Mouse (Mus musculus) liver, postnatal 0 days (tissue): ENCODE measurements at regions not wholly inside any gene's neighbourhood (a gene's known extent, or its start where the extent isn't known, plus 50 kb on each side); places are given as distances from the start of the nearest gene placed in this dataset.

Experiments
- ATAC-seq: fragments of 200-750 bp; cut with Nextera tagmentation; 2 replicates; pipeline ENCODE4 v1.8.0; 2017; ENCODE audit warnings: mild to moderate bottlenecking, moderate library complexity
- DNase-seq: peaks from one replicate; pipeline ENCODE4 v3.0.0-alpha.2; 2016
- H3K27ac ChIP-seq: fragments of 300-500 bp; sonication (generic); 2 replicates; pipeline ENCODE4 v1.5.1; 2014; ENCODE audit warnings: antibody characterized with exemption, moderate library complexity, mild to moderate bottlenecking, low read depth
- H3K27me3 ChIP-seq: fragments of 300-500 bp; sonication (generic); 2 replicates; pipeline ENCODE4 v1.6.1; 2014; ENCODE audit warnings: low read length, control low read depth, mixed read lengths; ENCODE audit not compliant: insufficient read depth
- H3K36me3 ChIP-seq: fragments of 300-500 bp; sonication (generic); replicated peaks from 2 replicates; pipeline ENCODE4 v1.6.1; 2014; ENCODE audit warnings: mild to moderate bottlenecking, control low read depth, low read length, moderate library complexity, mixed read lengths; ENCODE audit not compliant: insufficient read depth
- H3K4me1 ChIP-seq: fragments of 300-500 bp; sonication (generic); 2 replicates; pipeline ENCODE4 v1.6.1; 2014; ENCODE audit warnings: antibody characterized with exemption, mild to moderate bottlenecking, control low read depth; ENCODE audit not compliant: insufficient read depth
- H3K4me2 ChIP-seq: fragments of 300-500 bp; sonication (generic); 2 replicates; pipeline ENCODE4 v1.6.1; 2014; ENCODE audit warnings: low read depth, mild to moderate bottlenecking, low read length, moderate library complexity, mixed read lengths
- H3K4me3 ChIP-seq: fragments of 300-500 bp; sonication (generic); 2 replicates; pipeline ENCODE4 v1.5.1; 2014; ENCODE audit warnings: low read depth, low read length
- H3K9ac ChIP-seq: fragments of 300-500 bp; sonication (generic); replicated peaks from 2 replicates; pipeline ENCODE4 v1.6.1; 2014; ENCODE audit warnings: mild to moderate bottlenecking, moderate library complexity
- H3K9me3 ChIP-seq: fragments of 300-500 bp; sonication (generic); 2 replicates; pipeline ENCODE4 v1.6.1; 2016; ENCODE audit warnings: mild to moderate bottlenecking, control low read depth, low read length, mixed read lengths
- CTCF ChIP-seq: sonication (generic); IDR thresholded peaks from 2 replicates; pipeline ENCODE4 v1.5.1; 2016; ENCODE audit warnings: antibody characterized with exemption, low read depth
- EP300 ChIP-seq: IDR thresholded peaks from 2 replicates; pipeline ENCODE4 v1.6.1; 2016; ENCODE audit warnings: antibody characterized with exemption, low read depth, mild to moderate bottlenecking
- WGBS: fragments of 180-500 bp; shearing (Covaris S2); extraction: QIAGEN DNeasy Blood & Tissue Kit; methylation state at CpG from one replicate; pipeline ENCODE4 v1.1.7; 2014; ENCODE audit not compliant: insufficient replicate concordance; 5-methylcytosine and 5-hydroxymethylcytosine counted together

GRCm38 (mm10) chr6:117342123-117342522 is 173.8 kb downstream of the Cxcl12 start:
- H3K36me3 ChIP-seq, result no peaks in the 10 kb centered on the region
- TF ChIP-seq EP300, result no peak
- no peak for TF ChIP-seq CTCF

GRCm38 (mm10) chr6:117347356-117347755 is 179.0 kb downstream of the Cxcl12 start:
- H3K27ac ChIP-seq, result no peak overlapping the region
- DNase-seq, result no peak
- no peak overlapping the region for H3K9ac ChIP-seq
- H3K4me3 ChIP-seq, result no peak overlapping the region
- no peaks in the 10 kb centered on the region for H3K4me1 ChIP-seq
- no peaks in the 10 kb centered on the region for H3K36me3 ChIP-seq
- TF ChIP-seq EP300, result no peak
- no peak for TF ChIP-seq CTCF
- no peak overlapping the region for H3K4me2 ChIP-seq
- WGBS, result 76% methylated on average over 1 of the region's 1 CpGs
- no peaks in the 10 kb centered on the region for H3K9me3 ChIP-seq
- no peak for ATAC-seq
- no peaks in the 10 kb centered on the region for H3K27me3 ChIP-seq

More at GRCm38 (mm10) chr6:117342123-117342522, 173.8 kb downstream of the Cxcl12 start:
- no peak for DNase-seq
- Histone ChIP-seq H3K27ac (no peak overlapping the region), H3K4me1 (no peaks in the 10 kb centered on the region), H3K4me2 (no peak overlapping the region), H3K4me3 (no peak overlapping the region), H3K27me3 (no peaks in the 10 kb centered on the region), H3K9ac (no peak overlapping the region), H3K9me3 (no peaks in the 10 kb centered on the region)
- 78% methylated on average over 3 of the region's 3 CpGs for WGBS
- no peak for ATAC-seq

- TF ChIP-seq CTCF, result no peak
- no peak for TF ChIP-seq EP300
- Histone ChIP-seq H3K9ac (no peak overlapping the region), H3K27ac (no peak overlapping the region), H3K4me1 (no peaks in the 10 kb centered on the region), H3K9me3 (no peaks in the 10 kb centered on the region), H3K4me2 (no peak overlapping the region), H3K36me3 (no peaks in the 10 kb centered on the region), H3K27me3 (no peaks in the 10 kb centered on the region), H3K4me3 (no peak overlapping the region)
- DNase-seq (no peak), ATAC-seq (no peak)
- 62% methylated on average over 1 of the region's 1 CpGs for WGBS
Measured at GRCm38 (mm10) chr6:117351846-117352245, 183.5 kb downstream of the Cxcl12 start.

- Histone ChIP-seq H3K36me3 (no peaks in the 10 kb centered on the region), H3K27ac (no peak overlapping the region), H3K9me3 (no peaks in the 10 kb centered on the region), H3K9ac (no peak overlapping the region), H3K4me3 (no peak overlapping the region), H3K27me3 (no peaks in the 10 kb centered on the region), H3K4me1 (no peaks in the 10 kb centered on the region), H3K4me2 (no peak overlapping the region)
- TF ChIP-seq EP300, result no peak
- TF ChIP-seq CTCF, result no peak
- WGBS, result 83% methylated on average over 3 of the region's 3 CpGs
- ATAC-seq (no peak), DNase-seq (no peak)
Measured at GRCm38 (mm10) chr6:117353091-117353490, 184.8 kb downstream of the Cxcl12 start.

- Histone ChIP-seq H3K4me2 (no peak overlapping the region), H3K36me3 (no peaks in the 10 kb centered on the region), H3K9me3 (no peaks in the 10 kb centered on the region), H3K9ac (no peak overlapping the region), H3K27ac (no peak overlapping the region), H3K4me3 (no peak overlapping the region), H3K27me3 (no peaks in the 10 kb centered on the region), H3K4me1 (no peaks in the 10 kb centered on the region)
- ATAC-seq (no peak), DNase-seq (no peak)
- TF ChIP-seq EP300 (no peak), CTCF (no peak)
- WGBS, result 79% methylated on average over 1 of the region's 1 CpGs
Measured at GRCm38 (mm10) chr6:117356101-117356500, 187.8 kb downstream of the Cxcl12 start.

GRCm38 (mm10) chr6:117359401-117359800 is 191.1 kb downstream of the Cxcl12 start:
- Histone ChIP-seq H3K27me3 (no peaks in the 10 kb centered on the region), H3K4me1 (no peaks in the 10 kb centered on the region), H3K9me3 (no peaks in the 10 kb centered on the region), H3K4me2 (no peak overlapping the region), H3K4me3 (no peak overlapping the region), H3K9ac (no peak overlapping the region), H3K36me3 (no peaks in the 10 kb centered on the region), H3K27ac (no peak overlapping the region)
- 88% methylated on average over 2 of the region's 2 CpGs for WGBS
- TF ChIP-seq EP300 (no peak), CTCF (no peak)
- no peak for DNase-seq
- ATAC-seq, result no peak

- no peak overlapping the region for H3K27ac ChIP-seq
- ATAC-seq, result no peak
- H3K27me3 ChIP-seq, result no peaks in the 10 kb centered on the region
- no peaks in the 10 kb centered on the region for H3K4me1 ChIP-seq
- H3K9me3 ChIP-seq, result no peaks in the 10 kb centered on the region
- no peak overlapping the region for H3K4me3 ChIP-seq
- TF ChIP-seq EP300 (no peak), CTCF (no peak)
- no peak overlapping the region for H3K4me2 ChIP-seq
- no peaks in the 10 kb centered on the region for H3K36me3 ChIP-seq
- DNase-seq, result no peak
- H3K9ac ChIP-seq, result no peak overlapping the region
- 66% methylated on average over 6 of the region's 6 CpGs for WGBS
Measured at GRCm38 (mm10) chr6:117366563-117366962, 198.2 kb downstream of the Cxcl12 start.
